Mouse (Mus musculus): ENCODE measurements at regions not wholly inside any gene's neighbourhood (a gene's known extent, or its start where the extent isn't known, plus 50 kb on each side); places are given as distances from the start of the nearest gene placed in this dataset.

GRCm38 (mm10) chr2:48564170-48564569 is 249.7 kb upstream of the Acvr2a start:
- no peak overlapping the region for H3K4me3 ChIP-seq (ENCODE audit: low read depth, low read length)
- 90% methylated on average over 4 of the region's 4 CpGs for WGBS

GRCm38 (mm10) chr2:48567871-48568270 is 246.0 kb upstream of the Acvr2a start:
- Histone ChIP-seq H3K4me2 (ENCODE audit: low read depth, severe bottlenecking) (no peak overlapping the region), H3K4me1 (ENCODE audit: control insufficient read depth, insufficient read depth, low read length) (no peaks in the 10 kb centered on the region), H3K27me3 (ENCODE audit: control insufficient read depth, insufficient read depth, low read length) (no peaks in the 10 kb centered on the region), H3K36me3 (ENCODE audit: control insufficient read depth, insufficient read depth, low read length) (no peaks in the 10 kb centered on the region), H3K4me3 (ENCODE audit: low read depth, low read length) (no peak overlapping the region), H3K27ac (replicated peaks; ENCODE audit: low read depth, low read length) (no peak overlapping the region), H3K9me3 (ENCODE audit: control insufficient read depth, low read length) (no peaks in the 10 kb centered on the region), H3K9ac (ENCODE audit: low read length) (no peak overlapping the region)
- ATAC-seq (ENCODE audit: insufficient number of reproducible peaks, low FRiP score, low TSS enrichment, low read depth): no peak
- WGBS: 40% methylated on average over 6 of the region's 6 CpGs
- DNase-seq (ENCODE audit: low spot score): no peak

More at GRCm38 (mm10) chr2:48564170-48564569, 249.7 kb upstream of the Acvr2a start:
- Histone ChIP-seq H3K9me3 (ENCODE audit: control insufficient read depth, low read length) (no peaks in the 10 kb centered on the region), H3K36me3 (ENCODE audit: control insufficient read depth, insufficient read depth, low read length) (no peaks in the 10 kb centered on the region), H3K4me1 (ENCODE audit: control insufficient read depth, insufficient read depth, low read length) (no peaks in the 10 kb centered on the region), H3K27ac (replicated peaks; ENCODE audit: low read depth, low read length) (no peak overlapping the region), H3K4me2 (ENCODE audit: low read depth, severe bottlenecking) (no peak overlapping the region), H3K27me3 (ENCODE audit: control insufficient read depth, insufficient read depth, low read length) (no peaks in the 10 kb centered on the region), H3K9ac (ENCODE audit: low read length) (no peak overlapping the region)
- DNase-seq (ENCODE audit: low spot score) (no peak), ATAC-seq (ENCODE audit: insufficient number of reproducible peaks, low FRiP score, low TSS enrichment, low read depth) (no peak)

GRCm38 (mm10) chr2:48586162-48586830 is 227.6 kb upstream of the Acvr2a start:
- ATAC-seq (ENCODE audit: insufficient number of reproducible peaks, low FRiP score, low TSS enrichment, low read depth) (no peak), DNase-seq (ENCODE audit: low spot score) (no peak)
- Histone ChIP-seq H3K4me1 (ENCODE audit: control insufficient read depth, insufficient read depth, low read length) (0 out of 2 replicates have a peak, but pooled peaks cover under 1% of the 10 kb centered on the region), H3K27ac (replicated peaks; ENCODE audit: low read depth, low read length) (no peak overlapping the region), H3K9me3 (ENCODE audit: control insufficient read depth, low read length) (no peaks in the 10 kb centered on the region), H3K4me2 (ENCODE audit: low read depth, severe bottlenecking) (no peak overlapping the region), H3K9ac (ENCODE audit: low read length) (no peak overlapping the region), H3K4me3 (ENCODE audit: low read depth, low read length) (no peak overlapping the region), H3K27me3 (ENCODE audit: control insufficient read depth, insufficient read depth, low read length) (no peaks in the 10 kb centered on the region), H3K36me3 (ENCODE audit: control insufficient read depth, insufficient read depth, low read length) (no peaks in the 10 kb centered on the region)
- WGBS: 84% methylated on average over 7 of the region's 7 CpGs

- Histone ChIP-seq H3K4me2 (ENCODE audit: low read depth, severe bottlenecking) (no peak overlapping the region), H3K4me1 (ENCODE audit: control insufficient read depth, insufficient read depth, low read length) (peaks cover 3% of the 10 kb centered on the region; the same call in 1 of the 2 replicates), H3K36me3 (ENCODE audit: control insufficient read depth, insufficient read depth, low read length) (no peaks in the 10 kb centered on the region), H3K4me3 (ENCODE audit: low read depth, low read length) (no peak overlapping the region), H3K9me3 (ENCODE audit: control insufficient read depth, low read length) (no peaks in the 10 kb centered on the region), H3K9ac (ENCODE audit: low read length) (no peak overlapping the region), H3K27me3 (ENCODE audit: control insufficient read depth, insufficient read depth, low read length) (no peaks in the 10 kb centered on the region), H3K27ac (replicated peaks; ENCODE audit: low read depth, low read length) (no peak overlapping the region)
- ATAC-seq (ENCODE audit: insufficient number of reproducible peaks, low FRiP score, low TSS enrichment, low read depth) (no peak), DNase-seq (ENCODE audit: low spot score) (no peak)
- WGBS: 82% methylated on average over 4 of the region's 4 CpGs
These were observed 227.1 kb upstream of the Acvr2a start for GRCm38 (mm10) chr2:48586831-48587169.

- no peak overlapping the region for H3K4me3 ChIP-seq (ENCODE audit: low read depth, low read length)
- H3K27ac ChIP-seq (replicated peaks; ENCODE audit: low read depth, low read length): no peak overlapping the region
- ATAC-seq (ENCODE audit: insufficient number of reproducible peaks, low FRiP score, low TSS enrichment, low read depth): no peak
These were observed 224.2 kb upstream of the Acvr2a start for GRCm38 (mm10) chr2:48589709-48590108.

GRCm38 (mm10) chr2:48597793-48598583 is 215.9 kb upstream of the Acvr2a start:
- WGBS: 32% methylated on average over 5 of the region's 5 CpGs
- H3K9me3 ChIP-seq (ENCODE audit: control insufficient read depth, low read length): no peaks in the 10 kb centered on the region
- H3K4me3 ChIP-seq (ENCODE audit: low read depth, low read length): no peak overlapping the region
- H3K27ac ChIP-seq (replicated peaks; ENCODE audit: low read depth, low read length): no peak overlapping the region
- H3K4me1 ChIP-seq (ENCODE audit: control insufficient read depth, insufficient read depth, low read length): 0 out of 2 replicates have a peak, but pooled peaks cover 3% of the 10 kb centered on the region
- H3K9ac ChIP-seq (ENCODE audit: low read length): no peak overlapping the region
- ATAC-seq (ENCODE audit: insufficient number of reproducible peaks, low FRiP score, low TSS enrichment, low read depth): 0 out of 2 replicates have a peak, but pooled peaks have one; percentile 56
- no peak overlapping the region for H3K4me2 ChIP-seq (ENCODE audit: low read depth, severe bottlenecking)
- H3K36me3 ChIP-seq (ENCODE audit: control insufficient read depth, insufficient read depth, low read length): no peaks in the 10 kb centered on the region
- no peaks in the 10 kb centered on the region for H3K27me3 ChIP-seq (ENCODE audit: control insufficient read depth, insufficient read depth, low read length)
- no peak for DNase-seq (ENCODE audit: low spot score)

More at GRCm38 (mm10) chr2:48589709-48590108, 224.2 kb upstream of the Acvr2a start:
- DNase-seq (ENCODE audit: low spot score): no peak
- Histone ChIP-seq H3K36me3 (ENCODE audit: control insufficient read depth, insufficient read depth, low read length) (no peaks in the 10 kb centered on the region), H3K9ac (ENCODE audit: low read length) (no peak overlapping the region), H3K9me3 (ENCODE audit: control insufficient read depth, low read length) (no peaks in the 10 kb centered on the region), H3K27me3 (ENCODE audit: control insufficient read depth, insufficient read depth, low read length) (no peaks in the 10 kb centered on the region), H3K4me1 (ENCODE audit: control insufficient read depth, insufficient read depth, low read length) (peaks cover 3% of the 10 kb centered on the region; the same call in 1 of the 2 replicates), H3K4me2 (ENCODE audit: low read depth, severe bottlenecking) (no peak overlapping the region)

GRCm38 (mm10) chr2:48599367-48599766 is 214.5 kb upstream of the Acvr2a start:
- no peaks in the 10 kb centered on the region for H3K27me3 ChIP-seq (ENCODE audit: control insufficient read depth, insufficient read depth, low read length)
- H3K4me2 ChIP-seq (ENCODE audit: low read depth, severe bottlenecking): no peak overlapping the region
- DNase-seq (ENCODE audit: low spot score) (no peak), ATAC-seq (ENCODE audit: insufficient number of reproducible peaks, low FRiP score, low TSS enrichment, low read depth) (no peak)
- H3K4me3 ChIP-seq (ENCODE audit: low read depth, low read length): no peak overlapping the region
- H3K36me3 ChIP-seq (ENCODE audit: control insufficient read depth, insufficient read depth, low read length): no peaks in the 10 kb centered on the region
- whole genome bisulfite sequencing: 86% methylated on average over 5 of the region's 5 CpGs
- H3K4me1 ChIP-seq (ENCODE audit: control insufficient read depth, insufficient read depth, low read length): 0 out of 2 replicates have a peak, but pooled peaks cover 3% of the 10 kb centered on the region
- no peaks in the 10 kb centered on the region for H3K9me3 ChIP-seq (ENCODE audit: control insufficient read depth, low read length)
- no peak overlapping the region for H3K9ac ChIP-seq (ENCODE audit: low read length)
- H3K27ac ChIP-seq (replicated peaks; ENCODE audit: low read depth, low read length): no peak overlapping the region

GRCm38 (mm10) chr2:48601855-48602254 is 212.1 kb upstream of the Acvr2a start:
- Histone ChIP-seq H3K9me3 (ENCODE audit: control insufficient read depth, low read length) (no peaks in the 10 kb centered on the region), H3K27ac (replicated peaks; ENCODE audit: low read depth, low read length) (peak overlapping the region; percentile 71), H3K36me3 (ENCODE audit: control insufficient read depth, insufficient read depth, low read length) (no peaks in the 10 kb centered on the region), H3K9ac (ENCODE audit: low read length) (no peak overlapping the region), H3K27me3 (ENCODE audit: control insufficient read depth, insufficient read depth, low read length) (no peaks in the 10 kb centered on the region), H3K4me3 (ENCODE audit: low read depth, low read length) (no peak overlapping the region), H3K4me2 (ENCODE audit: low read depth, severe bottlenecking) (no peak overlapping the region), H3K4me1 (ENCODE audit: control insufficient read depth, insufficient read depth, low read length) (0 out of 2 replicates have a peak, but pooled peaks cover 3% of the 10 kb centered on the region)
- 16% methylated on average over 8 of the region's 8 CpGs for WGBS
- ATAC-seq (ENCODE audit: insufficient number of reproducible peaks, low FRiP score, low TSS enrichment, low read depth): peak; percentile 45; the same call in 1 of the 2 replicates
- DNase-seq (ENCODE audit: low spot score): peak; percentile 46
